Mouse (Mus musculus) 3134 (cell line): Measurements from ENCODE around the gene Necab2.

ENCODE experiments used
- DNase-seq: peaks from one replicate; pipeline ENCODE4 v3.0.0-alpha.2; 2011; ENCODE audit warnings: low spot score; ENCODE audit not compliant: insufficient read length; ENCODE audit errors: extremely low read depth

Necab2 gene

GRCm38 (mm10) chr8:119427634-119428349, 18.7 kb upstream of the Necab2 start:
- peak; percentile 84 for DNase-seq

- DNase-seq, result peak; percentile 90
These were observed 18.2 kb upstream of the Necab2 start for GRCm38 (mm10) chr8:119428350-119428740.

GRCm38 (mm10) chr8:119428766-119429327, 17.7 kb upstream of the Necab2 start:
- DNase-seq, result peak; percentile 74

- no peak for DNase-seq
These were observed 17.0 kb upstream of the Necab2 start for GRCm38 (mm10) chr8:119429552-119429951.

- DNase-seq, result no peak
These were observed 16.3 kb upstream of the Necab2 start for GRCm38 (mm10) chr8:119430250-119430649.

GRCm38 (mm10) chr8:119430690-119431089, 15.8 kb upstream of the Necab2 start:
- peak; percentile 80 for DNase-seq

- DNase-seq, result no peak
These were observed 14.1 kb upstream of the Necab2 start for GRCm38 (mm10) chr8:119432372-119432771.

GRCm38 (mm10) chr8:119433582-119434174, 12.8 kb upstream of the Necab2 start, which contains the start of gene Osgin1:
Gene Osgin1 (plus strand): TSS chr8:119434124.
- no peak for DNase-seq

- no peak for DNase-seq
These were observed 11.9 kb upstream of the Necab2 start for GRCm38 (mm10) chr8:119434569-119434968.

- DNase-seq, result no peak
These were observed 11.0 kb upstream of the Necab2 start for GRCm38 (mm10) chr8:119435527-119435926.

- no peak for DNase-seq
These were observed 10.2 kb upstream of the Necab2 start for GRCm38 (mm10) chr8:119436331-119436730.

- peak; percentile 88 for DNase-seq
These were observed 9.6 kb upstream of the Necab2 start for GRCm38 (mm10) chr8:119436933-119437332.

- no peak for DNase-seq
These were observed 9.0 kb upstream of the Necab2 start for GRCm38 (mm10) chr8:119437506-119437905.

- DNase-seq, result no peak
These were observed 7.6 kb upstream of the Necab2 start for GRCm38 (mm10) chr8:119438876-119439275.

GRCm38 (mm10) chr8:119439424-119439823, 7.1 kb upstream of the Necab2 start:
- DNase-seq, result no peak

- no peak for DNase-seq
These were observed 6.6 kb upstream of the Necab2 start for GRCm38 (mm10) chr8:119439893-119440249.

- peak; percentile 80 for DNase-seq
These were observed 6.1 kb upstream of the Necab2 start for GRCm38 (mm10) chr8:119440250-119440951.

GRCm38 (mm10) chr8:119440952-119441270, 5.6 kb upstream of the Necab2 start:
- no peak for DNase-seq

- no peak for DNase-seq
These were observed 4.5 kb upstream of the Necab2 start for GRCm38 (mm10) chr8:119442013-119442412.

GRCm38 (mm10) chr8:119442970-119443369, 3.5 kb upstream of the Necab2 start:
- DNase-seq, result no peak

GRCm38 (mm10) chr8:119446990-119447780, 666 bp downstream of the Necab2 start:
- no peak for DNase-seq
